Mouse (Mus musculus): ENCODE results near the gene Uxs1.

GRCm38 (mm10) chr1:43714841-43715240, 112.8 kb downstream of the Uxs1 start:
- no peak for TF ChIP-seq CTCF (IDR thresholded peaks at IDR 0.05; ENCODE audit: low read depth)
- no peak for TF ChIP-seq EP300 (optimal IDR thresholded peaks at IDR 0.05)

All from stomach, postnatal 0 days (tissue).